Mouse (Mus musculus): Measurements from ENCODE around the gene Ccdc85c.
A peak's percentile ranks its signal among the peaks of the same experiment; 100 is the strongest.

Gene Ccdc85c

DNA sequence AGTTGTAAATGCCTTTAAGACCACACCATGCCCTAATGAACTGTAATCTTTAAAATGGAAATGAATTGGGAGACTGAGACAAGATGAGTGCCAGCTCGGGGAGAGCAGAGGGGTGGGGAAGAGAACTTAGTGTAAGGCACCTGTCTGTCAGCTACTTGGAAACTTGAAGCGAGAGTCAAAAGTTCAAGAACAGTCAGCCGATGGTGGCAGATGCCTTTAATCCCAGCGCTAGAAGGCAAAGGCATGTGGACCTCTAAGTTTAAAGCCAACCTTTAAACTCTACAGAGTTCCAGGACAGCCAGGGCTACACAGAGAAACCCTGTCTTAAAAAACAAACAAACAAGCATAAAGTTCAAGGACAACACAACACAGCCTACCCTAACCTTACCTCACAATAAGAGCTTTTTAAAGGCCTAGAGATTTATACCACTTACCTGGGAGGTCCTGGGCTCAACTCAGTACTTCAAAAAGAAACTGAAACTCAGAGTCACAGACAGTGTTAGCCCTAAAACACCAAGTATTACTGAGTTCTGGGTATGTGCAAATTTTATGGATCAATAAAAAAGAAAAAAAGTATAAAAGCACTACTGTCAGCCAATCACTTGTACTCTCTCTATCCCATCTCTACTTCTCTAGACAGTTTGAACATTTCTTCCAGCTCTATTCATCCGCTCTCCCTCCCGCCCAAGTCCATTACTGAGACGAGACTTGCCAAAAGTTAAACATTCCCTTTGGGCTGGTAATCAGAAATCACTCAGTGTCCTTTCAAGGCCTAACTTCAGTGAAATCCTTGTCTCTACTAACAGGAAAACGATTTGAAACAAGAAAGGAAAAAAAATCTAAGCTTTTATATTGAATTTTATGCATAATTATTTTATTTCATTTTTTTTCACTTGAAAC lies 100.4 kb downstream of the Ccdc85c start:
- no peak for DNase-seq

DNA sequence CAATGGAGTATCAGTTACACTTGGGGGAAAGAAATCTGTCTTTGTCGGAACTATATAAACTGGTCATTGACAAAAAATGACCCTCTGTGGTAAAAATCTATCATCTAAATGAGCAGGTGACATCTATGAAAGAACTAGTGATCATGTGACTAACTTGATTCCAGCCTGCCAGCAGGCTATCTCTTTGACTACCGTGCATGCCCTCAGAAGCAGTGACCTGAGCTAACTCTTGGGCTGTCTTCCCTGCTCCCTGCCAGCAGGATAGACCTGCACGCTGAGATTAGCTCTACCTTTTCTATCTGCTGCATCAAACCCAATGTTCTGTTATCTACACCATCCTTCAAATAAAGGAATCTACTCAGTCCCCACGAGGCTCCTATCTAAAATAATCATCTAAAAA lies 102.6 kb downstream of the Ccdc85c start:
- no peak for DNase-seq

DNA sequence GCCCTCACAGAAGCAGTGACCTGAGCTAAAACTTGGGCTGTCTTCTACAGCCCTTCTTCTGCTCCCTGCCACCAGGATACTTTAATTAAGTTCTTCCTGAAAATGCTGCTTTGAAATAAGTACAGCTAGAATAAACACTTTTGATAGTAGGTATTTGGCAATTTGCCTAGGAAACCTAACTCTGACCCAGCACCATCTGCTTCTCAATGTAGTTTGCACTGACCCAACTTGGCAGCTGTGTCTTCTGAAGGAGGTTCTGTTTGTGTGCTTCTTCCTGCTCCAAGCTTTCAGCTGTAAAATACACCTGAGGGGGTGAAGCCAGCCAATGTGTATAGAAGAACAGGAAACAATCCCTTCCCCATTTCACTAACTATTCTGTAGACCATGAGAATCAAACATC lies 103.9 kb downstream of the Ccdc85c start:
- no peak for DNase-seq

DNA sequence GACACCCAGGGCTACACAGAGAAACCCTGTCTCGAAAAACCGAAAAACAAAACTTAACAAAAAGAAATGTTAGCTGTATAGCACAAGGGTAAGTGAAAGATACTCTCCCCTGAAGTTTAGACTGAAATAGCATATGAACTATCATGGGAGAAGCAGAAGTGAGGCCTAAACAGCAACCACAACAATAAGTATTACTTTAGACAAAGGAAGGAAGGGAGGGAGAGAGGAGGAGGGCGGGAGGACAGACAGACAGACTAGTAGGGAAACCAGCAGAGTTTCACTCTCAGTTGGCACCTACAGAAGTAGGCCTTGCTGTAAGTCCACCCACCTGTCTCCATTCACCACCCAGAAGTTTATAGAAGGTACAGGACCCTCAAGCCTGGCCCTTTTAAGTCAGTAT lies 104.8 kb downstream of the Ccdc85c start:
- DNase-seq, result peak in 1 of 2 experiments; percentile 19

DNA sequence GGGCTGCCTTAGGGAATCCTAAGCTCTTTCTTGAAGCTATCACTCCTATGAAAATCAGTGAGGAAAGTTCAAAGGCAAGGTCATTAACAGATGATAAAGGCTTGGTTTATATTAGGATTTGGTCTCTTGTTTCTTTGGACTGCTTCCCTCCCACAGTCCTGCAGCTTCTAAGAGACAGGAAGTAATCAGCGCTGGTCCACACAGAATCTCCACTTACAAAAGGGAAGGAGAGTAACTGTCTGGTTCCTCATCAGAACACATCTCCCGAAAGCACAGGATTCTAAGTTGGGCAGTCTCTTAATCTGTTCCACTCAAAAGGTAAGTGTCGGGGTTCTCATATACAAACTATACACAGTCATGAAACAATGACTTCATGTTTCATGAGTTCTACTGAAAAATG lies 106.3 kb downstream of the Ccdc85c start:
- DNase-seq, result no peak

DNA sequence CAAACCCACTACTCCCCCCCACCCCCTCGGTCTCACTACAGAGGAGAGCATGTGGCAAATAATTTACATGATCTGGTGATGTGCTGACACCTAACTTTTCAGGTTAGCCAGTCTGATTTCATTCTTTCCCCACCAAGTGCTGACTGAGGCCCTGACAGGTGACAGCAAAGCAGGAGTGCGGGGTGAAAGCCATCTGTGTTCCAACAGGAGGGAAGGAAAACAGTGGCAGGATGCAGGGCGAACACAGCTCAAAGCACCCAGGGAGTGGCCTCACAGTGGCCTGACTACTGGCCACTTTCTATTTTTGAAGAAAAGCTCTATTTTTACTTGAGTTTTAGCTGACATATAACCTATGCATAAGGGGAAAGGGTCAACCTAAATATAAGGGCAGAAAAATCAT lies 111.5 kb downstream of the Ccdc85c start:
- no peak for DNase-seq

DNA sequence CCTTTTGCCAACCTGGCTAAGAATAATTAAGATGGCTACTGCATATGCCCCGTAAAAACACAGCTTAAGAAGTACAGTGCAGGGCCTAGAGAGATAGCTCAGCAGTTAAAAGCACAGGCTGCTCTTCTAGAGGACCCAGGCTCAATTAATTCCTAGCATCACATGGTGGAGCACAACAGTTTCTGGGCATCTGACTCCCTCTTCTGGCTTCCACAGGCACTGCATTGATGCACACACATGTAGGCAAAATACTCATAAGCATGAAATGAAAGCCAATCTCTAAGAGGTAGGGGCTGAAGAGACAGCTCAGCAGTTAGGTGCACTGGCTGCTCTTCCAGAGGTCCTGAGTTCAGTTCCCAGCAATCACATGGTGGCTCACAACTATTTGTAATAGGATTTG lies 113.2 kb downstream of the Ccdc85c start:
- peak; percentile 9 to 19 for DNase-seq

DNA sequence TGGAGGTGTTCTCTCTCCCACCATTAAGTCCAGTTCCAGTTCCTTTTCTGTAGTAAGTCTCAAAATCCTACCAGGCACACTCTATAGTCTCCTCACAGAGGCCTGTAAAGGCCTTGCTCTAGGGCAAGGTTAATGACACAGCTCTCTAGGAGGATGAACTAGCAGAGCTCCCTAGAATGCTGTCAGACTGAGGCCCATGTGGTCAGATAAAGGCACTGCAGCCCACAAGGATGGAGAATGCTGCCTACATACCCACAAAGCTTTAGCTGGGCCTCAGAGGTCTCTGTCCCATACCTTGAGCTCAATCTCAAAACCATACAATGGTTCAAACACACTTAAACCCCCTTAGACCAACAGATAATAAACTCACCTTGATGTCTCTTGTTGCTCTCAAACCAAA lies 115.4 kb downstream of the Ccdc85c start:
- DNase-seq, result no peak
